Mouse (Mus musculus): Measurements from ENCODE around the gene Trmt10c.
A peak's percentile ranks its signal among the peaks of the same experiment; 100 is the strongest.

DNA sequence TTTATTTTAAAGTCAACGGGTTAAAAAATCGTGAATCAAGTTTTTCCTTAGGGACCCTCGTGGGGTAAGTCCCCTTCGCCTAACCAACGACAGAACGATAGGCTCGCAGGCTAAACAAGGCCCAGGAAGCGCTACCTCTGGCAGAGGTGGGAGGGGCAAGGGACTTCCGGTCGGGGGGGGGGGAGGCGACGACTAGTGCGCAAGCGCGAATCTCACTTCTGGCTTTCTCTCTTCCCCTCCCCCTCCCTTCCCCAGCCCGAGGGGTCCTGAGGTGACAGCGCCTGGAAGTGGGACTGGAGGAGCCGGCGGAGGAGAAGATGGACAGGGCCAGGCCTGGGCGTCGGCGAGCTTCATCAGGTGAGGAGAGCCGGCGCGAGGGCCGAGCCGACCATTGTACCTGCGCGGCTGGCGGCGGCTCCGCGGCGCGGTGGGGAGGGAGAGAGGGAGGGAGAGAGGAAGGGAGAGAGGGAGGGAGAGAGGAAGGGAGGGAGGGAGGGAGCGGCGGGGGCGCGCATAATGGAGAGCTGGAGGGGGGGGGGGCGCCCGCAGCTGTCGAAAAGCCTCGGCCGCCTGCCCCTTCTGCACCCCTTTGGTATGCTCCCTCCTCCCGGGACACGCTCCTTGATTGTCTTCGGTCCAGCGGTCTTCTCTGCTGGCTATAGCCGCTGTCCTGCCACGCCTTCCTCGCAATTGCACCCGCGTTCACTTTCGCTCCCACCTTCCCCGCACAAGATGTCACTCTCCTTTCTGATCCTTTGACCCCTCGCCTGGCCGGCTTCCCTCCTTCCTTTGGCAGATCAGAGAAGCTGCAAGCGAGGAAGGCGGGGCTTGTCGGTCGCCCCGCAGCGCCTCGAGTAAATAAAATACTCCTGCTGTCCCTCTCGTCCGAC is 37.8 kb upstream of the Trmt10c start:
- TF ChIP-seq POLR2A (IDR thresholded peaks at IDR 0.05; ENCODE audit: borderline replicate concordance, insufficient read depth, low read length) (peak; percentile 57; the same call in 1 of the 2 replicates), CTCF (IDR thresholded peaks at IDR 0.05; ENCODE audit: borderline replicate concordance, insufficient read depth, low read depth, low read length) (no peak)
